Mouse (Mus musculus): Measurements from ENCODE around the gene Egfr.

The Egfr gene

GRCm38 (mm10) chr11:16783926-16784659 lies 32.1 kb downstream of the Egfr start:
- DNase-seq = no peak

- DNase-seq = no peak
Observed at GRCm38 (mm10) chr11:16792638-16793585, 40.9 kb downstream of the Egfr start.

DNA sequence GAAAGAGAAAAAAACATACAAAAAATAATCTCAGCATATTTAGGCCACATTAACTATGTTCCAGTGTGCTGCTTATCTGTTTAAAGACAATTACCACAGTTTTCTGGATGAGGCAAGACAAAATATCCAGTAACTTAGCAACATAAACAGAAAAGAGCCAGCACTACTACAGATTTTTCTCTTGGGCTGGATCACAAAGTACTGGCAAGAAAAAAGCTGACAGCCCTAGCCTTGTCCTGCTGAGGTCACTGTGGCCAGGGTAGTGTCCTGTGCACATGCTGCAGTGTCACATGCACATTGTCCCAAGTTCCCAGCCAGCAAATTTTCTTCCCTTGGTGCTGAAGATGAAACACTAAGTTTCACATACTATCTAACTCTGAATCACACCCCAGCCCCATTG lies 43.0 kb downstream of the Egfr start:
- DNase-seq = no peak

GRCm38 (mm10) chr11:16795513-16795912 lies 43.5 kb downstream of the Egfr start:
- no peak for DNase-seq

DNA sequence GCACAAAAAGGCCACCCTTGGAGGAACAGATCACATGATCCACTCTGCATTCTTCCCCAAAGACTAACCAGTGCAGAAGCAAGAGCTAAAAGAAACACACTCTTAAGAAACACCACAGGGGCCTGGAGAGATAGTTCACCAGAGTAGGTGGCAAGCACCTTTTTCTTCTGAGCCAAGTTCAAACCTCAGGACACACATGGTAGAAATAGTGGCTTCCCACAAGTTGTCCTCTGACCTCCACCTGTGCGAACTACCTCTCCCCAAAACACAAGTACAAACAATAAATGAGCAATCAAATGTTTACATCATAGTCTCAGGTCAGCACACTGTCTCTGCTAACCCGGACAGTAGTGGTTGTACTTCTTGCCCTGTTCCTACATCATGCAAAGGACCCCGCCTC lies 45.5 kb downstream of the Egfr start:
- DNase-seq = no peak

DNA sequence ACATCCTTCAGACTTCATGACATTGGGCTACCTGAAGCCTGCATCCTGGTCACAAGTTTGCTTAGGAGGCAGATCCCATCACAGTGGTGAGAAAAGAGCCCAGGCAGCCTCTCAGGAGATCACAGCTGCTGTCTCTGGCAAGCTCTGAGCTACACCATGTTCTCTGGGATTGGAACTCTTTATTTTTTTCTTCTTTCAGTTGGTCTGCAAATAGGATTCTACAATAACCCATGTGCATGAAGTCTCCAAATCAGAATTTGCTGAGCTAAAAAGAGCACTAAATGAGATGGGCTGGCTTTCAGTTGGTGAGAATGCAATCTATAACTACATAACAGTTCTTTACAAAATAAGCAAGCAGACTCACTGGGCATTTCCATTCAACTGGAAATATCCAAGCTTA lies 46.1 kb downstream of the Egfr start:
- no peak for DNase-seq

DNA sequence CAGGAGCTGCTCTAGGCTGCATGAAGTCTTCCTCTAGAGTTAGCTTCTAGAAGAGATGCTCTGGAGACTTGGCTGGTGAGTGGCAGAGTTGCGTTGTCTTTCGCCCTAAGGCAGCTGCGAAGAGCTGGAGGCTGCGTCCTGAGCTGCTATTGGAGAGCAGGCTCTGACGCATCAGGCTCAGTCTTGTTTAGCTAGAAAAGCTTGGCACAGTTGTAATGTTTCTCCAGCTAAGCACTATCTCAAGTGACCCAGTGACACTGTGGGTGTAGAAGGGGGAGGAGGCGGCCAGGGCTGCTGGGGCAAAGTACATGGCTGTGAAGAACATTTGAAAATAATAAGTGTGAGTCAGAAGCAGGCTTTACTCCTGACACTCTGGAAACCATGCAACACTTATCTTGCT lies 48.5 kb downstream of the Egfr start:
- no peak for DNase-seq

DNA sequence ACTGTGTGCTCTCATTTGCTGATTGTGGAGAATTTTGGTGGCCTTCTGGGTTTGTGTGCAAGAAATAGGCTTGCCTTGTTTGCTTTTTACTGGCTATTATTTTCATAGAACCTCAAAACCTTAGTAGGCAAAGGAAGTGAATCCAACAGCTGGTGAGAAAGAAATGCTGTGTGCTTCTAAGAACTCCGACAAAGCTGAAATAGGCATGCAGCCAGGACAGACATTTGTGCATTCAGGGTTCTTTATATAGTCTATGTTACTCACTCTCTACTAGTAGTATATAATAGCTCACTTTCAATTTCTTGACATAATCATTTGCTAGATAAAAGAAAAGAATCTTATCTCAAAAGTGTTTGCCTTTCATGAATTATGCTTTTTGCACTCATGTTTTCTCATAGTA lies 50.7 kb downstream of the Egfr start:
- no peak for DNase-seq

DNA sequence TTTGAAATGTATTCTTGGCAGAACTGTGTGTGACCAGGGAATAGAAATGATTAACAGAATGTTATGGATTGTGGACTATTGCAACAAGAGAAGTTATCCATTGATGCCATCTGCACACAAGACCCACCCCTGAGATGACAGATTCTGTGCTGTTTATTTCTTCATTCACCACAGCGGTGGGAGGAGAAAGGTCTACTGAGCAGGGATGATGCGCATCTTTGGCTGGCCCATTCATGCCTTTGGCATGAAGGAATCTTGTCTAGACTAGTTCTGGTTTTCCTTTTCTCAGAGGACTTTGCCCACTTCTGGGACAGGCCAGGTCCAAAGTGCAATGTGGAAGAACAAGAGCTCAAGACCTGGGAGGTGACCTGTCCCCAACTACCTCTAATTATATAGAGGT lies 52.0 kb downstream of the Egfr start:
- no peak for DNase-seq

DNA sequence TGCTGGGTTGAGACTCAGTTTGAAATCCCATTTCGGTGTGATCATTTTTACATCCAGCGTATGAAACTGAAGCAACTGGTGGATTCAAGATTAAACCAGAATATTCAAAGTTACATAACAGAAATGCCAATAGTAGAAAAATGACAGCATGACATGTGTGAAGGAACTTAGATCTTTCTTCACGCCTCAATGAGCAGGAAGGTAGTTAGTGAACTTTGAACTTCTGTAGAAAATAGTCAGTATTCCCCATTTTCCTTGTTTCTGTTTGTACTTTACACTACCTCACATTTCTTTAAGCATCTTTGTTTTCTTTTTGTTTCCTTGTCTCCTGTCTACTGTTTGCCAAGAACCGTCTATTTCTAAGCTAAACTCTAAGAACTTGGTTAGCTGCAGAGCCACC lies 53.9 kb downstream of the Egfr start:
- no peak for DNase-seq

GRCm38 (mm10) chr11:16809161-16809967 lies 57.4 kb downstream of the Egfr start:
- DNase-seq = no peak

- no peak for DNase-seq
Observed at GRCm38 (mm10) chr11:16810086-16810485, 58.1 kb downstream of the Egfr start.

DNA sequence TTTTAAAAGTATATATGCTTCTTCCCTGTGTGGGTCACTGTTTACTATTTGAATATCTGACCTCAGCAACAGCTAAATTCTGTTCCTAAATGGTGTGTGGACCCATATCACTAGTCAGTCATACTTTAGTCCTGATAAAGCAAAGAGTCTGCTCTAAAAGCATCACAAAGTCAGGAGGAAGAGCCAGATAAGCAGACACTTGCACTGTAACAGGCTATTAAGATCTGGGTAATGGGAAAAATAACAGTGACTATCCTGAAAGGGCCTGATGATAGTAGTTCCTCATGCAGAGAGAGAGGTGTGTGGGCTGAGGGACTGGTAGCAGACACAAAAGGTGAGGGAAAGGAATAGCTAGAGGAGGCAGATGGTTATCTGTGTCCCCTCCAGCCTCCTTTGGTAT lies 61.3 kb downstream of the Egfr start:
- DNase-seq = no peak

GRCm38 (mm10) chr11:16816414-16816813 lies 64.4 kb downstream of the Egfr start:
- DNase-seq = no peak

DNA sequence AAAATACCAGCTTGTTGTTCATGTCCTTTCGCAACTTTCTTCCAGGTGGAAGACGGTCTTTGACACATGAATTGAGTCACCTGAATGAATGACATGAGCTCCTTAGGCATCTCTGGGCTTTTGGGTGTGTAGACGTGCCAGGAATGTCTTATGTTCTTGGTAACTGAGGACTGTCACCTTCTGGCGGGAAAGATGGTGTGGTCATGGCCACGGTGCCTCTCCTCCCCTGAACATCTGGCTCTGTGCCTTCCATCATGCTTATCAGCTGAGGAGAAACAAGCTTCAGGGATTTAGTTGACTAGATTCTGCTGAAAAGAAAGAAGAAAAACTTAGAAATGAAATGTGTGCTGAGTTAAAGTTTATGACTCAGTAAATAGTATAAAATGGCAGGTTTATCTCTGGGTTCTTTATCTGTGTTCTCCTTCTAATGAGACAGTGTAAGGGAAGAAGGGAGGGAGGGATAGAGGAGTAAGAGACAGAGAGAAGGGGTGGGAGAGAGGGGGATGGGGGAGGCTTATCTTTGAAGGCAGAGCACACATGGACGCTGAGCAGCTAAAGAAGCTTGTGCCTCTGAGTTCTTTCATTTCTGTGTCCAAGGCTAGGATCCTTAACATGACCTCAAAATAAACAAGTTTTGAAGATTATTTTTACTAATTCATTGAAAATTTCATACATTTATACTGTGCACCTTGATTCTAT lies 65.5 kb downstream of the Egfr start:
- no peak for DNase-seq

DNA sequence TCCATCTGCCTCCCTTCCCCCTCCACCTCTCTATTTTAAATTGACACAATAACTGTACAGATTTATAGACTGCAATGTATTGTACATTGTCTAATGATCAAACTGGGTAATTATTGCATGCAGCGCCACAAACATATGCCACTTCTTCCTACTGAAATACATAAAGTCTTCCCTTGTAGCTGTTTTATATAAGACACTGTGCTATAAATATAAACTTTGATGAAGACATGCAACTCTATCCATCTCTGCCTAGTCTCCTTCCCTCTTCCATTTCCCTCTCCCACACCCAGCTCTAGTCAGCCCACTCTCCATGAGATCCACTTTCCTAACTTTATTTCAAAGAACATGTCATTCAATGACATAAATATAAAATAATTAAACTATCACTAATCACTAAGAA lies 67.4 kb downstream of the Egfr start:
- no peak for DNase-seq

DNA sequence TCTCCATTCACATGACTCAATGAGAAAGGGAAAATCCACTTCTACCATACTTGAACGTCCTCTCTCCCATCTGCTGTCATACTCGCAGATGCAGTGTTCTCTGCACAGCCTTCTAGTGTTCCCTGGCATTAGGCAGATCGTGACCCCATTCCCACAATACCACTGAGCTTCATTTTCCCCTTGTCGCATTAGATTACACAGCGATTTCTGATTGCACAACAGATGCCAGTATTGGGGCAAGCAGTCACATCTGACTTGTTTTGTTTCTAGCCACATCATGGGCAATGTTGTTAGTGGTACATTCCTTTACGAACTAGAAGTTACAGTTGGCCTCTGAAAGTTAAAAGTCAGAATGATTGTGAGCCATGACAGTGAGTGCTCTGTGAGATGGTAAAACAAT lies 68.1 kb downstream of the Egfr start:
- DNase-seq = no peak

DNA sequence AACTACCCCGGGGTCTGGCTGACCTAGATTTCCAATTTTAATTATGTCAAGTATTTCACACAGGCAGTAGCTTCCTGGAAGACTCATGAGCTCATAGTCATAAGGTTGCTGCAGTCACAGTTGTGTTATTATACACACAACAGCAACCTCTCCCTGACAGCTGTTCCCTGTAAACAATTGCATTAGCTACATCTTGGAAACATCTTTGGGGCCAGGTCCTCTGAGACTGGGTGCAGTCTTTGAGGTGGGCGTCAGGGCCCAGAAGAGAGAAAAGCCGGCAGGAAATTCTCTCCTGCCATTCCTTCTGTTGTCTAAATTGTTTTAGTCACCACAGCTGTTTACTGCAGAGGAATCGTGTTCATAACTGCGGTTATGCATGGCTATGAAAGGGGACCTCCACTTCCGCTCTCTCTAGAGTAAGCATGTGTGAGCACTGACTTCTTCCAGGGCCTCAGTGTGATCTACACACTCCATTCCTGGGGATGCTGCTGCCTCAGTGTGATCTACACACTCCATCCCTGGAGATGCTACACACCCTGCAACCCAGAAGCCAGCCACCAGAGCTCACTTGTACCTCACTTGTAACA lies 69.8 kb downstream of the Egfr start:
- no peak for DNase-seq

DNA sequence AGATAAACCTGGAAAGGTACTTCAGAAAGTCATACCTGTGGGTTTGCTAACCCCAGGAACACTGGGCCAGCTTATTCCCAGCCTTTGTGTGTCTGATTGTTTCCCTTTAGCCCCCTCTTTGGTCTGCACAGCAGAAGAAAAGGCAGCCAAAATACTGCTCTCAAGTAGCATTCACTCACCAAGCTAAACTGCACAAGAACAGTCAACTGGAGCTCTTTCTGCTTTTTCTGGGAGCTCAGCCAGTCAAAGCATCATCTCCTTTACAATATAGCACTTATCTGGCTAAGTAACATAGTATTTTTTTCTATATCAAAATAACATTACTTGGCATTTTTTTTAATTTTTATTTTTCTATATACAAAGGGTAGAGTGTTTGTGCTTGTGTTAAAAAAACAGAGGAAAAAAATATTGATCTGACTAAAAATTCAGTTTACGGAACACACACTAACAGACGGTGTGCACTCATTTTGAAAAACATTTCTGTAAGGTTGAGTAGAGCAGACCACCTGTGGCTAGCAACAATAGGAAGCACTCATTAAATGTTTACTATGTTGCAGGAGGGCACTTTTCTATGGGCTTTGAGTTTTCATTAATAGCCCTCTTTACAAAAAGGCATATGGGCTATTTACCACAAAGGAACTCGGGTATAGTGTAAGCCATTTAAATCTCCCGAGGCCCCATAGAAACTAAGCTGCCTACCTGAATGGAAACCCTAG lies 72.0 kb downstream of the Egfr start:
- DNase-seq = no peak

DNA sequence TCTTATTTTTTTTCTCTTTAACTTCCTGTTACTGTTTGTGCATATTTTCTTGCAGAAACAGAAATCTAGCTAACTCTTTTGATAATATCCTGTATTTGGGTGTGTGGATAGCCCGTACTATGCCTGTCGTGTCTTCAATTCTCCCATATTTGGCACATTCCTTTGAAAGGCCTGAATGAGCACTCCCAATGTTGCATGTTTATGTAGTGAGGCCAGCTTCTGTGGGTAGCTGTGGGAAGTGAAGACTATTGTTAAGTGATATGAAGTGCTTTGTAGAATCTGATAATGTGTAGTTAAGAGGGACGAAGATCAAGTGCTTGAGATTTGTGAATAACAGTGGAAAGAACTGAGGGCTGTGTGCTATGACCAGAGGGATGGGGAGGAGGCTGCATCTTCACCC lies 77.5 kb downstream of the Egfr start:
- DNase-seq = no peak

- DNase-seq = no peak
Observed at GRCm38 (mm10) chr11:16830531-16831227, 78.7 kb downstream of the Egfr start.

Measured in thymus, postnatal 4 days (tissue).